ENCODE assay signal across 12 mouse cellular contexts in the genomic region with DNA sequence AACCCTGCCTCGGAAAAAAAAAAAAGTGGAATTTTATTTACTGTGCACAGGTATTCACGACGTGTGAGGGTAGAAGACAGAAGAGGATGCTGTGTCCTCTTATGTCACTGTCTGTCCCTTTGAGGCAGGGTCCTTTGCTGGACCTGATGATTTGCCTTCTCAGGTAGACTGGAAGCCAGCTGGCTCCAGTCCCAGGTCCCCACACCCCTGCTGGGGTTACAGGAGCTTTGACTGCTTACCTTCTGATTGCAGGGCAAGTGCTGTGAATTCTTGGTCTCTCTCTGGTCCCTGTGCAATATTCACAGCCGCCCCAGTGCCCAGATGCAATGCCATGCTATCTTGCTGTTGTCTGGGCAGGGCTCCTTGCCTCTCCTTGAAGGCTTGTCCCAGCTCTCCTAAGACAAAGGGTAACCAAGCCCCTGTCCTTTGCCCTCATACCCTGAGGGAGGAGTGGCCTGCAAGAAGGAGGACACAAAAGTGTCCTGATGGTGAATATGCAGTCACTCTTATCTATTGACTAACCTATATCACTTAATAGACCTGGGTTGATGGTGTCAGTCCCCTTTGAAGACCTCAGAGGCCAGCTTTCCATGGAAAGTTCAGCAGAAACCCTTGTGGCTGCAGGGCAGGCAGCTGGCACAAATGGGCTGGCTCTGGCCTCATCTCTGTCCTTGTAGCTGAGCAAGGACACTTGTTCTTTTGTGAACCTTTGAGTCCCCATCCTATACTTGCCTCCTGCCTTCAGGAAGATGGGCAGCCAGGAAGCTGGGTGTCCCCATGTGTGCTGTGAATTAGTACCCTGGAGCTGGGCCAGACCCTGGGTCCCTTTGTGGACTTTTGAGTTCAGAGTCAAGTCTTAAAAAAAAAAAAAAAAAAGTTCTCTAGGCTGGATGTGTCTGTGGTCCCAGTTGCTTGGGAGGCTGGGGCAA. TPM values are rescaled to one million over a fixed set of nuclear protein-coding genes. Genes with fewer than 3 reads are reported as not detected.
DNase-seq lines count a peak whose midpoint lies in the region; ATAC-seq and TF ChIP-seq lines count a peak whose summit lies in the region.
"Had no signal": no experiment of that assay in that cellular context is flagged by ENCODE, and none has a peak within 500 bp of the region (broad histone marks: within the 10 kb centered on the region; RNA-seq: fewer than 3 reads in every experiment).

No protein-coding gene starts in this region.

- intact Hi-C loops in left cerebral cortex, postnatal 10 days (cut with DNase I) = no loop called here

- peak; percentile 20; the same call in 1 of the 2 replicates for TF ChIP-seq CTCF in small intestine, adult 2 months (IDR thresholded peaks at IDR 0.05; ENCODE audit: extremely low read depth, insufficient read length, insufficient replicate concordance, low read depth, low read length)

- H3K27me3 ChIP-seq in heart, embryonic 12.5 days (replicated peaks) = no peaks in the 10 kb centered on the region
- no peaks in the 10 kb centered on the region for H3K27me3 ChIP-seq in liver, embryonic 13.5 days
- H3K27me3 ChIP-seq in small intestine, adult 2 months (ENCODE audit: control insufficient read depth, insufficient read depth, low read length) = no peaks in the 10 kb centered on the region
- H3K27me3 ChIP-seq: hindbrain, embryonic 12.5 days; limb, embryonic 13.5 days had no signal

- no peak overlapping the region for H3K4me2 ChIP-seq in heart, embryonic 12.5 days
- no peak overlapping the region for H3K4me2 ChIP-seq in liver, embryonic 13.5 days
- H3K4me2 ChIP-seq: hindbrain, embryonic 12.5 days; limb, embryonic 13.5 days; midbrain, embryonic 11.5 days had no signal

- 76% methylated on average over 4 of the region's 4 CpGs for WGBS in heart, embryonic 12.5 days
- 77% methylated on average over 4 of the region's 4 CpGs for WGBS in liver, embryonic 13.5 days (ENCODE audit: insufficient replicate concordance)
- 37% methylated on average over 4 of the region's 4 CpGs for whole genome bisulfite sequencing in small intestine, adult 2 months

- peaks cover 76% of the 10 kb centered on the region for H3K4me1 ChIP-seq in heart, embryonic 12.5 days (replicated peaks)
- H3K4me1 ChIP-seq in liver, embryonic 13.5 days (replicated peaks) = peaks cover 76% of the 10 kb centered on the region
- peaks cover 53% of the 10 kb centered on the region for H3K4me1 ChIP-seq in small intestine, adult 2 months (ENCODE audit: control insufficient read depth, insufficient read depth, insufficient read length, low read length)

- TF ChIP-seq POLR2A in small intestine, adult 2 months (IDR thresholded peaks at IDR 0.05; ENCODE audit: low read depth, low read length) = peak; percentile 67; the same call in 1 of the 2 replicates

- no peak for ATAC-seq in heart, embryonic 12.5 days (ENCODE audit: insufficient number of reproducible peaks, low FRiP score)
- no peak for ATAC-seq in liver, embryonic 13.5 days (ENCODE audit: low read depth)
- ATAC-seq: lung, postnatal 0 days had no signal

- peak; percentile 72 for DNase-seq in adrenal gland, adult 2 months
- DNase-seq in adrenal gland, adult 8-10 months = no peak
- no peak for DNase-seq in heart, adult 9 months (ENCODE audit: low spot score in 2 of 2)
- no peak for DNase-seq in liver, embryonic 13.5 days
- no peak for DNase-seq in liver
- no peak for DNase-seq in left cerebral cortex, postnatal 10 days (ENCODE audit: extremely low spot score in 1 of 2, low spot score in 2 of 2)

- peak overlapping the region; percentile 62 for H3K9ac ChIP-seq in heart, embryonic 12.5 days
- 0 out of 2 replicates have a peak overlapping the region, but pooled peaks have one; percentile 5 for H3K9ac ChIP-seq in liver, embryonic 13.5 days
- H3K9ac ChIP-seq: hindbrain, embryonic 12.5 days; limb, embryonic 13.5 days had no signal

- no peaks in the 10 kb centered on the region for H3K9me3 ChIP-seq in heart, embryonic 12.5 days (replicated peaks)
- H3K9me3 ChIP-seq in liver, embryonic 13.5 days (replicated peaks) = no peaks in the 10 kb centered on the region
- H3K9me3 ChIP-seq: hindbrain, embryonic 12.5 days; limb, embryonic 13.5 days had no signal

- no peak overlapping the region for H3K4me3 ChIP-seq in heart, embryonic 12.5 days
- no peak overlapping the region for H3K4me3 ChIP-seq in liver, embryonic 13.5 days (replicated peaks)
- peak overlapping the region; percentile 57 for H3K4me3 ChIP-seq in small intestine, adult 2 months (ENCODE audit: low read depth, low read length)
- H3K4me3 ChIP-seq: hindbrain, embryonic 12.5 days; limb, embryonic 13.5 days had no signal

- no peak overlapping the region; the same call in 1 of the 2 replicates for H3K27ac ChIP-seq in heart, embryonic 12.5 days (ENCODE audit: poor library complexity, severe bottlenecking)
- no peak overlapping the region; the same call in 1 of the 2 replicates for H3K27ac ChIP-seq in liver, embryonic 13.5 days
- H3K27ac ChIP-seq in small intestine, adult 2 months (ENCODE audit: insufficient read depth, low read depth, low read length) = peak overlapping the region; percentile 97
- H3K27ac ChIP-seq: hindbrain, embryonic 12.5 days; limb, embryonic 13.5 days had no signal

- peaks cover 15% of the 10 kb centered on the region for H3K36me3 ChIP-seq in heart, embryonic 12.5 days
- H3K36me3 ChIP-seq in liver, embryonic 13.5 days = peaks cover 25% of the 10 kb centered on the region
- peaks cover 9% of the 10 kb centered on the region for H3K36me3 ChIP-seq in small intestine, adult 2 months (ENCODE audit: control insufficient read depth, insufficient read depth, low read length)

RNA-seq across cellular contexts. Expression of a gene that starts 5.9 kb away (rescaled TPM):
- 10 to 100 TPM; 31.7 to 80.6 TPM for total RNA-seq in adrenal gland, adult 2 months (2021)
- 109 and 170 TPM in 2 replicates for polyA plus RNA-seq in adrenal gland, adult 2 months (2012; rRNA removed)
- 10 to 100 TPM; 35.0 to 78.6 (median 57.4) TPM for total RNA-seq in adrenal gland, adult 8-10 months (2022)
- 25.7 and 30.9 TPM in 2 replicates for polyA plus RNA-seq in heart, embryonic 12.5 days (2016; fragmentation: Nextera tagmentation; extraction: Ambion mirVana)
- polyA plus RNA-seq in liver, embryonic 13.5 days (2015; fragmentation: Nextera tagmentation; extraction: Ambion mirVana) = 7.4 and 7.8 TPM in 2 replicates
- 57.6 and 83.7 TPM in 2 replicates for polyA plus RNA-seq in small intestine, adult 2 months (2012; rRNA removed)
- total RNA-seq in left cerebral cortex, postnatal 10 days (2021) = 10 to 100 TPM; 59.1 to 60.1 TPM

RNA-seq across cellular contexts. Expression of a gene that starts 18.8 kb away (rescaled TPM):
- total RNA-seq in adrenal gland, adult 2 months (2021) = 100 to 1,000 TPM in 1 of 2 experiments, 10 to 100 TPM in 1; 85.6 to 104 TPM
- polyA plus RNA-seq in adrenal gland, adult 2 months (2012; rRNA removed) = 98.1 and 131 TPM in 2 replicates
- total RNA-seq in adrenal gland, adult 8-10 months (2022) = 100 to 1,000 TPM in 2 of 4 experiments, 10 to 100 TPM in 2; 91.8 to 136 (median 113) TPM
- 56.5 and 58.9 TPM in 2 replicates for polyA plus RNA-seq in heart, embryonic 12.5 days (2016; fragmentation: Nextera tagmentation; extraction: Ambion mirVana)
- polyA plus RNA-seq in liver, embryonic 13.5 days (2015; fragmentation: Nextera tagmentation; extraction: Ambion mirVana) = 24.9 and 25.6 TPM in 2 replicates
- polyA plus RNA-seq in small intestine, adult 2 months (2012; rRNA removed) = 64.9 and 110 TPM in 2 replicates
- 100 to 1,000 TPM; 146 to 151 TPM for total RNA-seq in left cerebral cortex, postnatal 10 days (2021)

RNA-seq across cellular contexts. Expression of a gene that starts 37.1 kb away (rescaled TPM):
- total RNA-seq in adrenal gland, adult 2 months (2021) = 10 to 100 TPM; 53.6 to 58.7 TPM
- 103 and 104 TPM in 2 replicates for polyA plus RNA-seq in adrenal gland, adult 2 months (2012; rRNA removed)
- 10 to 100 TPM; 52.0 to 78.6 (median 55.5) TPM for total RNA-seq in adrenal gland, adult 8-10 months (2022)
- polyA plus RNA-seq in heart, embryonic 12.5 days (2016; fragmentation: Nextera tagmentation; extraction: Ambion mirVana) = 51.2 and 58.3 TPM in 2 replicates
- polyA plus RNA-seq in liver, embryonic 13.5 days (2015; fragmentation: Nextera tagmentation; extraction: Ambion mirVana) = 35.7 and 48.5 TPM in 2 replicates
- polyA plus RNA-seq in small intestine, adult 2 months (2012; rRNA removed) = 23.0 and 40.2 TPM in 2 replicates
- 10 to 100 TPM; 39.7 to 43.1 TPM for total RNA-seq in left cerebral cortex, postnatal 10 days (2021)

RNA-seq across cellular contexts. Expression of a gene that starts 37.6 kb away (rescaled TPM):
- 10 to 100 TPM; 72.2 to 83.6 TPM for total RNA-seq in adrenal gland, adult 2 months (2021)
- 81.1 and 102 TPM in 2 replicates for polyA plus RNA-seq in adrenal gland, adult 2 months (2012; rRNA removed)
- 100 to 1,000 TPM in 3 of 4 experiments, 10 to 100 TPM in 1; 92.4 to 130 (median 107) TPM for total RNA-seq in adrenal gland, adult 8-10 months (2022)
- polyA plus RNA-seq in heart, embryonic 12.5 days (2016; fragmentation: Nextera tagmentation; extraction: Ambion mirVana) = 82.4 and 83.2 TPM in 2 replicates
- polyA plus RNA-seq in liver, embryonic 13.5 days (2015; fragmentation: Nextera tagmentation; extraction: Ambion mirVana) = 97.5 and 105 TPM in 2 replicates
- polyA plus RNA-seq in small intestine, adult 2 months (2012; rRNA removed) = 26.0 and 41.8 TPM in 2 replicates
- 10 to 100 TPM; 57.0 to 62.1 TPM for total RNA-seq in left cerebral cortex, postnatal 10 days (2021)

RNA-seq across cellular contexts. Expression of a gene that starts 44.2 kb away (rescaled TPM):
- under 1 TPM; 0.73 to 0.95 TPM for total RNA-seq in adrenal gland, adult 2 months (2021)
- 1.7 and 2.1 TPM in 2 replicates for polyA plus RNA-seq in adrenal gland, adult 2 months (2012; rRNA removed)
- total RNA-seq in adrenal gland, adult 8-10 months (2022) = 1 to 10 TPM in 1 of 4 experiments, under 1 TPM in 3; 0.20 to 1.3 (median 0.68) TPM
- polyA plus RNA-seq in heart, embryonic 12.5 days (2016; fragmentation: Nextera tagmentation; extraction: Ambion mirVana) = 0.14 and 0.23 TPM in 2 replicates
- not detected in 2 replicates for polyA plus RNA-seq in liver, embryonic 13.5 days (2015; fragmentation: Nextera tagmentation; extraction: Ambion mirVana)
- 0.87 and 0.95 TPM in 2 replicates for polyA plus RNA-seq in small intestine, adult 2 months (2012; rRNA removed)
- total RNA-seq in left cerebral cortex, postnatal 10 days (2021) = 1 to 10 TPM; 1.7 to 2.0 TPM
- polyA plus RNA-seq: hindbrain, embryonic 12.5 days; limb, embryonic 13.5 days; midbrain, embryonic 11.5 days had no signal
